ENCODE assay signal across 35 mouse cellular contexts in genomic region chr1:86629936-86630335, GRCm38 (mm10). TPM values are rescaled to one million over a fixed set of nuclear protein-coding genes. Genes with fewer than 3 reads are reported as not detected.
"Had no signal": no experiment of that assay in that cellular context is flagged by ENCODE, and none has a peak within 500 bp of the region (broad histone marks: within the 10 kb centered on the region; RNA-seq: fewer than 3 reads in every experiment).

No protein-coding gene starts in this region.

- DNase-seq: left cerebral cortex, postnatal 4 days; liver; liver, embryonic 13.5 days; liver, postnatal 0 days; lung, adult 18-20 months; lung, adult 2 months; lung, embryonic 14.5 days; lung, postnatal 10 days; lung, postnatal 14 days; lung, postnatal 4 days; midbrain, embryonic 14.5 days had no signal

- H3K4me2 ChIP-seq: limb, embryonic 12.5 days; limb, embryonic 13.5 days; limb, embryonic 15.5 days; liver, embryonic 11.5 days; liver, embryonic 12.5 days; liver, embryonic 13.5 days; liver, embryonic 15.5 days; lung, embryonic 14.5 days; lung, embryonic 15.5 days; midbrain, embryonic 11.5 days; midbrain, embryonic 12.5 days; midbrain, embryonic 13.5 days; midbrain, embryonic 15.5 days; neural tube, embryonic 12.5 days had no signal

- H3K27me3 ChIP-seq: limb, embryonic 12.5 days; limb, embryonic 13.5 days; limb, embryonic 15.5 days; liver, embryonic 12.5 days; liver, embryonic 13.5 days; liver, embryonic 15.5 days; lung, embryonic 15.5 days; midbrain, embryonic 12.5 days; midbrain, embryonic 13.5 days; midbrain, embryonic 15.5 days; neural tube, embryonic 12.5 days had no signal

- H3K36me3 ChIP-seq: limb, embryonic 10.5 days; limb, embryonic 12.5 days; limb, embryonic 13.5 days; limb, embryonic 15.5 days; liver, embryonic 12.5 days; liver, embryonic 13.5 days; liver, embryonic 15.5 days; lung, embryonic 15.5 days; midbrain, embryonic 10.5 days; midbrain, embryonic 12.5 days; midbrain, embryonic 13.5 days; midbrain, embryonic 15.5 days; neural tube, embryonic 12.5 days had no signal

- H3K9ac ChIP-seq: limb, embryonic 12.5 days; limb, embryonic 13.5 days; limb, embryonic 15.5 days; liver, embryonic 12.5 days; liver, embryonic 13.5 days; liver, embryonic 14.5 days; liver, embryonic 15.5 days; liver, postnatal 0 days; lung, embryonic 14.5 days; lung, embryonic 15.5 days; midbrain, embryonic 12.5 days; midbrain, embryonic 13.5 days; midbrain, embryonic 15.5 days; neural tube, embryonic 12.5 days had no signal

- H3K27ac ChIP-seq: limb, embryonic 10.5 days; limb, embryonic 12.5 days; limb, embryonic 13.5 days; limb, embryonic 15.5 days; liver, embryonic 12.5 days; liver, embryonic 13.5 days; liver, embryonic 14.5 days; liver, embryonic 15.5 days; lung, embryonic 15.5 days; macrophage; midbrain, embryonic 10.5 days; midbrain, embryonic 12.5 days; midbrain, embryonic 13.5 days; midbrain, embryonic 15.5 days; neural tube, embryonic 12.5 days had no signal

- H3K4me1 ChIP-seq: liver, embryonic 12.5 days; lung, embryonic 15.5 days had no signal

- H3K4me3 ChIP-seq: limb, embryonic 10.5 days; limb, embryonic 12.5 days; limb, embryonic 13.5 days; limb, embryonic 15.5 days; liver, embryonic 12.5 days; liver, embryonic 13.5 days; liver, embryonic 15.5 days; lung, embryonic 15.5 days; megakaryocyte, embryonic 14.5 days; midbrain, embryonic 10.5 days; midbrain, embryonic 12.5 days; midbrain, embryonic 13.5 days; midbrain, embryonic 15.5 days; myocyte; neural tube, embryonic 12.5 days had no signal

- H3K9me3 ChIP-seq: limb, embryonic 10.5 days; limb, embryonic 12.5 days; limb, embryonic 13.5 days; limb, embryonic 15.5 days; liver, embryonic 12.5 days; liver, embryonic 13.5 days; liver, embryonic 15.5 days; lung, embryonic 15.5 days; midbrain, embryonic 10.5 days; midbrain, embryonic 12.5 days; midbrain, embryonic 13.5 days; midbrain, embryonic 15.5 days; neural tube, embryonic 12.5 days had no signal

- ATAC-seq: liver, embryonic 12.5 days; liver, postnatal 0 days; midbrain, embryonic 13.5 days; midbrain, embryonic 15.5 days; midbrain, embryonic 16.5 days had no signal

RNA-seq across cellular contexts. Expression of gene Nppc, which starts 40.4 kb away (rescaled TPM):
- total RNA-seq: liver, adult 2 months; megakaryocyte progenitor cell, adult 5-6 weeks; megakaryocyte, adult 5-6 weeks; monocyte, adult 5-6 weeks had no signal
- polyA plus RNA-seq: liver, adult 2 months; liver, embryonic 11.5 days; liver, embryonic 12.5 days; liver, embryonic 13.5 days; liver, embryonic 15.5 days; liver, embryonic 16.5 days; liver, postnatal 0 days; macrophage had no signal
